Mouse (Mus musculus) brain, embryonic 14.5 days (tissue): ENCODE results near the gene Gm10912. TPM values are rescaled to one million over a fixed set of nuclear protein-coding genes. Genes with fewer than 3 reads are reported as not detected.
"Not testable (repeated sequence)": the region's sequence is repeated elsewhere in the genome, so short reads cannot be mapped to it uniquely, and the experiment has no call there.

Experiments
- DNase-seq: peaks from one replicate; pipeline ENCODE4 v3.0.0-alpha.2; 2011; ENCODE audit warnings: low read depth
- CTCF ChIP-seq: fragments of 200-500 bp; IDR thresholded peaks from 2 replicates; pipeline ENCODE4 v1.5.1; 2012; ENCODE audit warnings: inconsistent platforms, mild to moderate bottlenecking, moderate library complexity, borderline replicate concordance; ENCODE audit not compliant: insufficient read depth, insufficient read length; ENCODE audit errors: extremely low read depth
- POLR2A ChIP-seq: fragments of 200-500 bp; IDR thresholded peaks from 2 replicates; pipeline ENCODE4 v1.6.1; 2012; ENCODE audit warnings: mild to moderate bottlenecking, inconsistent platforms, borderline replicate concordance; ENCODE audit not compliant: poor library complexity, insufficient read depth, insufficient read length, severe bottlenecking; ENCODE audit errors: extremely low read depth
- polyA plus RNA-seq: library from polyadenylated mRNA; depleted of rRNA; stranded (reverse); fragments of >200 nt; gene quantifications from 2 replicates; pipeline ENCODE4 v1.2.3, GENCODE M21; 2012

Gm10912 gene
- polyA plus RNA-seq, 1 experiment, result 0.19 TPM

DNA sequence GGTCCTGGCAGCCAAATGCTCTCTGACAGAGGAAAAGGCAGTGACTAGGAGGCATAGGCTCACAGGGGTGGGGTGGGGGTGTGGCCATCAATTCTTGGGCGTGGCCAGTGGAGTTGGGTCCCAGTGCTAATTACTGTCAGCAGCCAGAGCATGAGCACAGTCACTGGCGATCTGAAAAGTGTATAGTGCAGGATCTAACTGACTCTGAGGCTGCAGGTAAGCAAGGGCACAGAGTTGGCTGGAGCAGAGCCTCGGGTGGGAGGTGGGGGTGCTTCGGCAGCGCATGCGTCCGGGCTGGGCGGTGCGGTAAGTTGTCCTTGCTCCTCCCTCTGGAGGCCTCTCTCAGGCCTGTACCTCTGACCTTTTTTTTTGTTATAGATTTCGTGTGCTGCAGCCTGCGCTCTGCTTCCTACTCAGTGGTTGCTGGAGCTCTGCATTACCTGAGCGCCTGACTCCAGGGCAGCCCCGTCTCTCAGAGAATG lies 4.1 kb downstream of the Gm10912 start, which contains the start of gene Cd59b:
TSS of gene Cd59b (plus strand) at position 146 of the 482 bp plus-strand sequence.
- DNase-seq, result peak; percentile 66
- TF ChIP-seq CTCF (no peak), POLR2A (no peak)

GRCm38 (mm10) chr2:104078285-104078684 lies 12.7 kb downstream of the Gm10912 start:
- not testable (repeated sequence) for DNase-seq

DNA sequence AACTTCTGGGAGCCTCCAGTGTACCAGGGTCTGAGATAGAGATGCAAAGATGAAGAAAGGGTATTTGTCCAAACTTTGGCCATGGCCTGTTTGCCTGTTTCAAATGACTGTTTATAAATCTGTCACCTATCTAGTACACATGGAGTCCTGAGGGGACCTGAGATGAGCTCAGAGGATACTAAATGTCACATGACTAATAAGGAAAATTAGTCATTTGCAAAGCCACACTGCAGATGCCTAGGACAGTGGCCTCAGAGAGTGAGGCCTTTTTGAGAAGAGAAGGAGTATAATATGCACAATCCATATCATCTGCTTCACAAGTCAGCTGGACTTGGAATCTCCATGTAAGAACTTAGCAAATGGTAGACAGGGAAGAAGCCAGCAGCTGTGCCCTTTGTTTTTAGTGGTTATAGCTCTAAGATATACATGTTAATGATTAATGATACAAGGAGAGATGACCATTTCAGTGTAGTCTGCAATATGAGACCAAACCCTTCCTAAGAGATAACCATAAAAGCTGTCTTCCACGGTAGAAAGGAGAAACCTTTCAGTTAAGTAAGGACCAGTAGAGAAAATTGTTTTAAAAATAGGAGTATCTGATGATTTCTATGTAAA lies 15.9 kb downstream of the Gm10912 start:
- DNase-seq, result not testable (repeated sequence)

DNA sequence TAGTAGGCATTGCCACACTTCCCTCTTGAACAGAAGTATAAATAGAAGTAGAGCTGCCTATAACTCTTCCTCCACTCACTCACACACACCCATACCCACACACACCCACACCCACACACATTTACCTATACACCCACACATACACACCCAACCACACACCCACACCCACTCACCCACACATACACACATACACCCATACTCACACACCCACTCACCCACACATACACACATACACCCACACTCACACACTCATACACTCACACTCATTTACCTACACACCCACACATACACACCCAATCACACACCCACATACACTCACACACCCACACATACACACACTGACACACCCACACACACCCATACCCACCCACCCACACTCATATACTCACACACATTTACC lies 16.8 kb downstream of the Gm10912 start:
- DNase-seq, result no peak
- TF ChIP-seq POLR2A, result no peak

DNA sequence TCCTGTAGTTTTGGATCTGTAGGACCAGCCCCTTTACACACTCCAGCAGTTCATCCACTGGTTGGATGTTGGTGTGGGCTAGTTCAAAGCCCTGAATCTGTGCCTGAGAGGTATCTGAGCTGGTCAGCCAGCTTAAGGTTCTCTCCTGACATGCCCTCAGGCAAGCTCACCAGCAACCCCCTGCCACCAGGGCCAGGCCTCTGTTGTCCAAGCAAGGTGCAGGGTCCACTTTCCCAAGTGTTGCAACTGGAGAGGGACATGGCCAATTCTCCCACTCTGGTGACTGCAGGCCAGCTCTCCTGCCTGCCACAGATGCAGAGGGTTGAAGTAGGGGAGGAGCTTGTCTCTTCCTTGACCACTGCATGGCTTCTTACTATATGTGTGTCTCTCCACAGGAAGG lies 18.4 kb downstream of the Gm10912 start:
- DNase-seq, result not testable (repeated sequence)

GRCm38 (mm10) chr2:104087562-104087961 lies 21.9 kb downstream of the Gm10912 start:
- not testable (repeated sequence) for DNase-seq

- no peak for DNase-seq
- no peak for TF ChIP-seq POLR2A
- no peak for TF ChIP-seq CTCF
These were observed 27.7 kb downstream of the Gm10912 start for GRCm38 (mm10) chr2:104093305-104093704.

- peak; percentile 56 for DNase-seq
- TF ChIP-seq POLR2A (no peak), CTCF (no peak)
These were observed 30.2 kb downstream of the Gm10912 start, which contains the start of gene Cd59a for GRCm38 (mm10) chr2:104095741-104096213. Gene Cd59a (plus strand): TSS chr2:104095801.

GRCm38 (mm10) chr2:104096256-104096655 lies 30.6 kb downstream of the Gm10912 start:
- TF ChIP-seq CTCF (no peak), POLR2A (no peak)
- no peak for DNase-seq

GRCm38 (mm10) chr2:104096796-104097195 lies 31.2 kb downstream of the Gm10912 start:
- DNase-seq, result not testable (repeated sequence)

DNA sequence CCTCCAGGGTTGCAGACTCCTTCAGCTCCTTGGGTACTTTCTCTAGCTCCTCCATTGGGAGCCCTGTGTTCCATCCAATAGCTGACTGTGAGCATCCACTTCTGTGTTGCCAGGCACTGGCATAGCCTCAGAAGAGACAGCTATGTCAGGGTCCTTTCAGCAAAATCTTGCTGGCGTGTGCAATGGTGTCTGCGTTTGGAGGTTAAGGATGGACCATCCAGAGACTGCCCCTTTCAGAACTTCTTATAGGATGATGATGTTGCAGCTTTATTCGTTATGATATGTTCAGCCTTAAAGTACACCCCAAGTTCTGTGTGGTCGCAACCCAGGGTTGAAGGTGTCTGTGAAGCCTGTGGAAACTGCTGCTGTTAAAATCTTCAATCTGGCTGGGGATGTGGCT lies 31.8 kb downstream of the Gm10912 start:
- not testable (repeated sequence) for DNase-seq

DNA sequence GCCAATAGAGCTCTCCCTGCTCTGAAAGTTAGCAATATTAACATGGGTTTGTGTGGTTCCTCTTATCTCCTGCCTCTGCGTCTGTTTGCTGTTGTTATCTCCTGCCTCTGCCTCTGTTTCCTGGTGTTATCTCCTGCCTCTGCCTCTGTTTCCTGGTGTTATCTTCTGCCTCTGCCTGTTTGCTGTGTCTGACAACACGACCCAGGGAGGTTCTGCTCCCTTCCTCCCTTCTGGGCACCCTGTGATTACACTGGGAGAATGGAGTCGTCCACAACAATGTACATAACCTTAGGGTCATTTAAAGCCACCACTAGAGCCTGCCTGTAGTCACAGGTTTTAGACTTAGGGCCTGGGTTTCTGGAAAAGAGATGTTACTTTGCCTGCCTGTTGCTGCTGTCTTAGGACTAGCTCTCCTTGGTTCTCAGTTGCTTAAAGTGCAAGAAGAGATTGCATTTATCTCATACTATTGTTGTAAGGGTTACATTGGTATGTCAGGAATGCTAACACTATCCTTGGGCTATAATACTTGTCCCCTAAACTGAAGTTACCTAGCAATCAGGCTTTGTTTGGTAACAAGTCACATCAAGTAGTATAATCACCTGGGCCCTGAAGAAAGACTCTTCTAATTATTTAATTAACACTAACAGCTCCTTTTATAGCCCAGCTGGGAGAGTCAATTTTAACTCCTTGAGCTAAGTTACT lies 33.1 kb downstream of the Gm10912 start:
- no peak for DNase-seq
- TF ChIP-seq POLR2A (no peak), CTCF (no peak)

GRCm38 (mm10) chr2:104099231-104099585 lies 33.6 kb downstream of the Gm10912 start:
- no peak for DNase-seq
- no peak for TF ChIP-seq POLR2A
- TF ChIP-seq CTCF, result no peak
